Mouse (Mus musculus): ENCODE measurements around the gene Ssh1. TPM values are rescaled to one million over a fixed set of nuclear protein-coding genes. Genes with fewer than 3 reads are reported as not detected.

Gene Ssh1
- total RNA-seq, 2 experiments from 2014 or later, result 36.1 to 36.9 TPM

DNA sequence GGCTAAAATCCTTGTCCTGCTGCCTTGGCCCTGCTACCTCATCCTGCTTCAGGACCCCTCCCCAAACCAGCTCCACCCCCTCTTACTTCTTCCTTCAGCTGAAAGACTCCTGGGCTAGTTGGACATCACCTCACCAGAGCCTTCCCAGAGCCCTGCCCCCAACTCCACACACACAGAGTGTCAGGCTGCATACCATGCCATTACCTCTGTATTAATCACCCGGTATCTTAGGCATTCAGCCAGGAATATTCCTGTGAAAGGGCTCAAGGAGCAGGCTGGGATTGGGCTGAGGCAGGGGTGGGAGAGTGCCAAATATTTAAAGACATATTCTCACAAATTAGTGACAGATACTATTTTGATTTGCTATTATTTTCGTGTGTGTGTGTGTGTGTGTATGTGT is 2.8 kb upstream of the Ssh1 start:
- DNase-seq, result no peak
- intact Hi-C loops (cut with DNase I), result no loop called here

DNA sequence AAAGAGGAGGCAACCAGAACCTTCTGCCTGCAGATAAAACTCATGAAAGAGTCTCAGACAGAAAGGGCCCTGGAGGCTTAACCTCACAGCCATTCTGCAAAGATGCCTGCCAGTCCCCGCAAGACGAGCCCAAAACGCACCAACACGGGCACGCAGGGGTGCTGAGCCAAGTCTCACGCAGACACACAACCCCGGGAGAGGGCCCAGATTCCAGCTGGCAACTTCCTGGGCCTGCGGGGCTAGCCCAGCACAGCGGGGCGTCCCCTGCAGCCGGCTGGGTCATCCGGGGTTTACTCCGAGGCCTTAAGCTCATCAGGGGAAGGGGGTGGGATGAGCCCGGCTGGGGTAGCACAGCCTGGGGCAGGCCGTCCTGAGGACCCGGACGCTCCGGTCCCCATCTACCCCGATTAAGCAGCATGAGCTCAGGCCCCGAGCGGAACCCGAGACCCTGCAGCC is 635 bp downstream of the Ssh1 start:
- intact Hi-C loops (cut with DNase I), result loop anchor here (5.0 kb wide), 1 partner anchor 439 kb away; no protein-coding TSS in a partner anchor
- peak; percentile 59 for DNase-seq

DNA sequence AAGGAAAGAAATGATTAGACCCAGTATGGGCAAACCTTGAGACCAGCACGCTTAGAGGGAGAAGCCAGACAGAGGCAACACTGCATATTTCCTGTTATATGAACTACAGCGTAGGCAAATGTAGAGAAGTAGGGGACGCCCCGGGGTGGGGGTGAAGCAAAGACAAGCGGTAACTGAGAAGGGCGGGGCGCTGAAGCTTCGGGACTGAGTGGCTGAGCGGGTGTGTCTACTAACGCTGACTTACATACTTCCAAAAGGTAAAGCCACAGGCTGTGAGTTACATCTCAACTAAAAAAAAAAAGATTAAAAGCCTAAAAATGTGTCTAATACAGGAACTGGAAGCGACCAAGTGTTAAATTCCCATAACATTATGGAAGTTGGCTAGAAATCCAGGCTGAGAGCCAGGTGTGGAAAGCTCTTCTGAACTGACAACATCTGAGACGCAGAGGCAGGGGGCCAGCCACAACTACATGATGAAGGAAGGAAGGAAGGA is 1.3 kb downstream of the Ssh1 start:
- intact Hi-C loops (cut with DNase I), result loop anchor here (5.0 kb wide), 1 partner anchor 440 kb away; no protein-coding TSS in a partner anchor
- DNase-seq, result no peak

GRCm38 (mm10) chr5:113991141-113991540 is 2.6 kb downstream of the Ssh1 start:
- no peak for DNase-seq
- intact Hi-C loops (cut with DNase I), result loop anchor here (5.0 kb wide), 1 partner anchor 441 kb away; no protein-coding TSS in a partner anchor

DNA sequence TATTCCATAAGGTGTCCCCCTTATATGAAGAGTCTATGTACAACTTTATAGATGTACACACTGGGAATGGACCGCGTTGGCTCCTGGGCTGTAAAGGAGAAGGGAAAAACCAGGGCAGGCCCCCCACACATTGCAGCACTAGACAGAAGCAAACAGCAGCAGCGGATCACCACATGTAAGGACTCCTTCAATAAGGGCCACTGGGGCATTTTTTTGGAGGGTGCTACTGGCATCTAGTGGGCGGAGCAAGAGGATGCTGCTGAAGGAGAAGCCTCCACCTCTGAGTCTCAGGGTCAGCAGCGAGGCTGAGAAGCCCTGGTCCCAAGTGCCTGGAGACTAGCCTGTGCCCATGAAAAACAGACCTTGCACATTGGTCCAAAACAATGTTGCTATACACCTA is 3.1 kb downstream of the Ssh1 start:
- no peak for DNase-seq
- intact Hi-C loops (cut with DNase I), result loop anchor here (5.0 kb wide), 1 partner anchor 442 kb away; no protein-coding TSS in a partner anchor

GRCm38 (mm10) chr5:113989437-113990024 is 4.2 kb downstream of the Ssh1 start:
- DNase-seq, result no peak
- intact Hi-C loops (cut with DNase I), result loop anchor here (5.0 kb wide), 1 partner anchor 443 kb away; no protein-coding TSS in a partner anchor

DNA sequence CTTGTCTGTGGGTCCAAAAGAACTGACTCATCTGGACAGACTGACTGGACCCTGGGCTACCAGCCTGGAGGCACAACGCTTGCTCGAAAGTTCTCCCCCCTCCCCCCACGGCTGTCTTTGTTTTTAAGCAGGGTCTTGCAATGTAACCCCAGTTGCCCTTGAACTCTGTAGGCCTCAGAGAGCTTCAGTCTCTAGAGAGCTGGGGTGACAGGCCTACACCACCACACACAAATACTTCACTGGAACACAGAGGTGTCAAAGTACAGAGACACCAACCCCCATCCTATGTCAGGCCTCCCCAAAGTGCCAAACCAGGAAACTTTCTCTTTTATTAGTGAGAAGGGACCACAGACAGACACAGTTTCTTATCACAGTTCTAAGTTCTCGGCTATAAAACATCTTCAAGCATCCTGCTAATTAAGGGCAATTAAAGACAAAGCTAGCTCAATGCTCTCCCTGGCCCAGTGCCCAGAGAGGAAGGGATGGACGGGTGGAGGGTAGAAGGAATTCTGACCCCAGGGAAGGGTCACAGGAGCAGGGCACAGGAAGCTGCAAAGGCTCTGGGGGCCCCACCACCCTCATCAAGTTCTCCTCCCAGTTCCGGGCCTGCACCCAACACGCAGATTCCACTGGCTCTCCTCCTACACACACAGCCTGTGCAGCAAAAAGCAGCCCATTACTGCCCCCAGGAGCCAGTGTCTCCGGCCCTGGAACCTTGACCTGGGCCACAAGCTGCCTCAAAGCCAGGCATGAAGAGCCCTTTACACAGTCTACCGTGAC is 7.3 kb downstream of the Ssh1 start:
- no peak for DNase-seq
- intact Hi-C loops (cut with DNase I), result no loop called here

DNA sequence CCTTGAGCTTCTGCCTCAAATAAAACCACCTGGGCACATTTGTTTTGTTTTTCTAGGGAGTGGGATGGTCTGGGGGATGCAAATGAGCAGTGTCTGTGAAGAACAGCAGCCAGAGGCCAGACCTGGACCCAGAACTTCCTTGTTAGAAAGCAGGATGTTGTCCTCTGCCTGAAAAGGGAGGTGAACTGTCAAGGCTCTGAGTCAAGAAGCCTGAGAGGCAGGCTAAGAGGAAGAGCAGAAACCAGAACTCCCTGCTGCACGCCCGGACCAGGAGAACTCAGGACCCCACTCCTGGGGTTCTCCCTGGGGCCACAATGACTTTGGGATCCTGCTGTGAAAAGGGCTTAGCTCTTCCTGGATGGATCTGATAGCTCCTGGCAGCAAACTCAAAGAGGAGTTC is 8.0 kb downstream of the Ssh1 start:
- intact Hi-C loops (cut with DNase I), result no loop called here
- DNase-seq, result no peak

DNA sequence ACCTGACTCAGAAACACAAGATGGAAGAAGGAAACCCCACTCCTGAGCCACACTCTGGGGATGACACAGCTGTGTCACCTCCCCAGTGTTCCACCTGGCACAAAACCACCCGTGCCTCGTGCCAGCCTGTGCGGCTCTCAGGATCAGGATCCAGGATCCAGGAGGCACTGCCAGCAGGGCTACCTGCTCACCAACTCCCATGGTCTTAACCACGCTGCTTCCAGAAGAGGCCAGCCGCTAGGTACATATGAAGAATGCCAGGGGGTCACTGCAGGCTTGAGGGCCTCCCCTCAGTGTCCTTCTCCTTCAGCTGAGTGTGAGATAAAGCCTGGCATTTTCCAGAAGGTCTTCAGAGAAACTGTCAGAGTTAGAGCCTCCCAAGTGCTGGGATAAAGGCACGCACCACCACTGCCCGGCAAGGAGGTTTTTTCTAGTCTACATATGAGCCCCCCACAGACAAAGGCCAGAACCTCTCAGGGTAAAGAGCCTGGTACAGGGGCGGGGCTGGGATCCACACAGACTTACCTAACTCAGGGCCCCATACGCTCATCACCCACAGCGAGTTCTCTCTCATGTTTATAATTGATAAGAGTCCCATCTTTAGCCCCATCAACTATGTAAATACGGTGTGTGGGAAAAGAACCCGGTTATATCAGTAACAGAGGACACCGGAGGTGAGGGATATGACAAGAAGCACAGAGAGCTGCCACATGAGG is 9.5 kb downstream of the Ssh1 start:
- intact Hi-C loops (cut with DNase I), result no loop called here
- no peak for DNase-seq

- intact Hi-C loops (cut with DNase I), result no loop called here
- no peak for DNase-seq
Measured at GRCm38 (mm10) chr5:113983541-113983940, 10.2 kb downstream of the Ssh1 start.

DNA sequence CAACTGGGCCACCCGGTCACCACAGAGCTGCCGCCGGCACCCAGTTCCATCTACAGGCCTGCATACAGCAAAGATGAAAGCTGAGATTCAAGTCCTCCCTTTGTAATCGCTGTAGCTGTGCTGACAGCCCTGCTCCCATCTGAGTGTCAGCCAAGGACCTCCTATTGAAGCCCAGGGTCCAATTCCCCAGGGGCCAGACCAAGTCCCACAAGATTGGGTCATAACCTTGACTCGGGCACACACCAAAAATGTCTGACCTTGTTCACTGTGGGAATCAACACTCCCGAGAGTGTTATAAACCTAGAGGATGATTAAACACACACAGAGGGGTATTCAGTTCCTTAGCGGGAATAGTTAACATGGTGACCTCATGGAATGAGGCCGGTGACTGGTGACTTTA is 11.9 kb downstream of the Ssh1 start:
- intact Hi-C loops (cut with DNase I), result no loop called here
- DNase-seq, result no peak

- DNase-seq, result no peak
- intact Hi-C loops (cut with DNase I), result no loop called here
Measured at GRCm38 (mm10) chr5:113981171-113981570, 12.5 kb downstream of the Ssh1 start.

GRCm38 (mm10) chr5:113980511-113980910 is 13.2 kb downstream of the Ssh1 start:
- no peak for DNase-seq
- intact Hi-C loops (cut with DNase I), result no loop called here

DNA sequence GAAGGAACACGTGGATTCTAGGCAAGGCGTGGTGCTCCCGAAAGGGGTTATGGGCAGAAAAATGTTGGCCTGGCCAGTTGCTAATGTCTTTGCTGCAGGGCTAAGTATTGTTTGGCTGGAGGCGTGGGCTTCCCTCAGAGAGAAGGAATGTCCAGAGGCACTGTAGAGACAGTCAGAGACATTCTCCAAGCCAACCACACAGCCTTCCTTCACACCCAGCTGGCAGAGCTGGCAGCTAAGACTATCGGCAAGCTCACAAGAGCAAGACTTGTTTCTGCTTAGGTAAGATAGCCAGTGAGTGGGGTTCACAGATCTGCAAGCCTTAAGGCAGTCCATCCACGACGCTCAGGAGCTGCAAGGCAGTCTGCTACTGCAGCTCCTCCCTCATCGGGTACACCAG is 16.4 kb downstream of the Ssh1 start:
- intact Hi-C loops (cut with DNase I), result no loop called here

DNA sequence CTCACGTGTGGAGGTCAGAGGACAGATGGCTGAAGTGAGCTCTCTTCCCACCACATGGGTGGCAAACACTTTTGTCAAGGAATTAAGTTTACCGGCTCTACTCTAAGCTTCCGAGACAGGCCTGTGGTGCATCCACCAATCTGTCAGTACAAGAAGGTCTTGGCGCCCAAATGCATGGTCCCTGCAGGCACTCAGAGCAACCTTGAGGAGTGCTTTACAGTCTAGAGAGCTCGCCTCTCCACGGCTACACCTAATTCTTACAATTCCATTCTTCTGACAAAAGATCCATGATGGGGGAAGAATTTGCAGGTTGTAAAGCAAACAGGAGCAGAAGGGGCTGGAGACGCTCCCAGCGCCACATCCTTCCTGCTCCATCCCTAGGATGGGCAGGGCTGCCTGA is 17.1 kb downstream of the Ssh1 start:
- intact Hi-C loops (cut with DNase I), result no loop called here
- no peak for DNase-seq

More for the DNA sequence above, 16.4 kb downstream of the Ssh1 start:
- no peak for DNase-seq

- intact Hi-C loops (cut with DNase I), result no loop called here
Measured at GRCm38 (mm10) chr5:113975538-113976215, 18.0 kb downstream of the Ssh1 start.

DNA sequence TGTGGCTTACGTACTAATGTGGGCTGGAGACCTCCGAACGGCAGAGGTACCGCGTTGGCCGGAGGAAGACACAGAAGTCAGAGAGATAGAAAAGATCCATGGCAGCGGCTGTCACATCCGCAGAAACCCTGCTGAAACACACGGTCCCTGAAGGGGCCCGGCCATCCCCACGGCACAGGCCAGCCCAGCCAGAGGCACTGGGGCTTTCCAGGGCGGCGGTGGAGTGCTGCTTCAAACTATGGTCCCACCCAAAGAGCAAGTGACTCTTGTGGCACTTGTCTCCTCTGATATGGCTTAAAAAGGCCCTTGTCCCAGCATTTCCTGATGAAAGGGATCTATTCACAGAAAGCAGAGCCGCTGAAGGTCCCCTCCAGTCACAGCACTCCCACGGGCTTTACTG is 19.1 kb downstream of the Ssh1 start:
- no peak for DNase-seq
- intact Hi-C loops (cut with DNase I), result no loop called here

More at GRCm38 (mm10) chr5:113975538-113976215, 18.0 kb downstream of the Ssh1 start:
- DNase-seq, result peak; percentile 19

- DNase-seq, result no peak
- intact Hi-C loops (cut with DNase I), result no loop called here
Measured at GRCm38 (mm10) chr5:113973790-113974189, 19.9 kb downstream of the Ssh1 start.

DNA sequence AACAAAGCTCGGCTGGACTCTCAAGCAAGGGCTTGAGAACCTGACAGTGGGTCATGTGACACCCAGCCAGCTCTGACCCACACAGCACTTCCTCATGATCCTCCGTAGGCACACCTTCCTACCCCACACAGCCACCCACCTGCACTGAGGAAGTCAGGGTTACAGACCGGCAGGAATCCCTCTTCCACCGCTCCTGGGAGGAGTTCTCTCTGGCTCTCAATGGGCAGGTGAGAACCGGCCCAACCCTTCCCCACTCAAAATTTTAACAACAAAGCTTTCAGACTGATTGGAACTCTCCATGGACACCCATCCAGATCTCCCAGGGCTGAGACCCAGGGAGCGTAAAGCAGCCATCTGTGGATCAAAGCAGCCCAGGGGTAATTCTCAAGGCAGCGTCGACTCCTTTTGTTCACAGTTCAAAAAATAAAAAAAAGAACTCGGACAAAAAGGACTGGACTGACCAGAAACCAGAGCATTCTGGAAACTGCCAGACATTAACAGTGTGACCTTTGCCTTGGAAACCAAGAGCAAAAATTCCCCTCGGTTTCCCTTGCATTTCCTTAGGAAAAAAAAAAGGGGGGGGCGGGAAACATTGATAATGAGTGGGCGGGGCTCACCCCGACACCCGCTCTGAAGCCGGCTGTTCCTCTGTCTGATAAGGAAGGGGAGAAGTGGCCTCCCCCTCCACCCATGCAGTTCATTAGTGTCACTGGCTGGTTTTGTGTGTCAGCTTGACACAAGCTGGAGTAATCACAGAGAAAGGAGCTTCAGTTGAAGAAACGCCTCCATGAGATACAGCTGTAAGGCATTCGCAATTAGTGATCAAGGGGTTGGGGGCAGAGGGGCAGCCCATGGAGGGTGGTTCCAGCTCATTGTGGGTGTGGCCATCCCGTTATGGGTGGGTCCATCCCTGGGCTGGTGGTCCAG is 20.8 kb downstream of the Ssh1 start:
- intact Hi-C loops (cut with DNase I), result no loop called here
- no peak for DNase-seq

Measured in left cerebral cortex, postnatal 4 days (tissue).